Mouse (Mus musculus): Measurements from ENCODE around the gene Cacna1c. TPM values are rescaled to one million over a fixed set of nuclear protein-coding genes. Genes with fewer than 3 reads are reported as not detected.

The Cacna1c gene
- polyA plus RNA-seq, 1 experiment from 2014 or later: 0.30 TPM

DNA sequence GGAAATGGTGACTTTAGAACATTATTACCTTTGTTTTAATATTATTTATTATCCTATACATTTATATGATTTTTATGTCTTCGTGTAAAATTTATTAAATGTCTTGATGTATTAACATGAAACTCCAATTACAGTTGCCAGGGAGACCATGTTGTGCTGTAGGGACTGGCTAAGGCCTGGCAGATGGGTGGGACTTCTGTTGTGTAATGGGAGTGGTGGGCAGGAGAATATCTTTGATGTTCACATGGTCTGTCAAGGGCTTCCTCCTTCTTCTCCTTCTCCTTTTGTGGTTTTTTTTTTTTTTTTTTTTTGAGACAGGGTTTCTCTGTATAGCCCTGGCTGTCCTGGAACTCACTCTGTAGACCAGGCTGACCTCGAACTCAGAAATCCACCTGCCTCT lies 363.6 kb downstream of the Cacna1c start:
- Histone ChIP-seq H3K9me3 (replicated peaks; ENCODE audit: control insufficient read depth, low read length) (no peaks in the 10 kb centered on the region), H3K9ac (ENCODE audit: low read depth, low read length) (no peak overlapping the region), H3K4me1 (ENCODE audit: control insufficient read depth, low read depth, low read length) (peaks cover 17% of the 10 kb centered on the region), H3K36me3 (ENCODE audit: control insufficient read depth, insufficient read depth) (no peaks in the 10 kb centered on the region), H3K27ac (ENCODE audit: low read length) (no peak overlapping the region), H3K27me3 (ENCODE audit: control insufficient read depth, insufficient read depth, low read depth, low read length) (no peaks in the 10 kb centered on the region), H3K4me3 (ENCODE audit: low read depth, low read length) (no peak overlapping the region), H3K4me2 (ENCODE audit: low read depth, low read length) (no peak overlapping the region)
- peak; percentile 35; the same call in 1 of the 2 replicates for ATAC-seq (ENCODE audit: low read depth)
- 29% methylated on average over 2 of the region's 2 CpGs for WGBS (ENCODE audit: insufficient replicate concordance)

DNA sequence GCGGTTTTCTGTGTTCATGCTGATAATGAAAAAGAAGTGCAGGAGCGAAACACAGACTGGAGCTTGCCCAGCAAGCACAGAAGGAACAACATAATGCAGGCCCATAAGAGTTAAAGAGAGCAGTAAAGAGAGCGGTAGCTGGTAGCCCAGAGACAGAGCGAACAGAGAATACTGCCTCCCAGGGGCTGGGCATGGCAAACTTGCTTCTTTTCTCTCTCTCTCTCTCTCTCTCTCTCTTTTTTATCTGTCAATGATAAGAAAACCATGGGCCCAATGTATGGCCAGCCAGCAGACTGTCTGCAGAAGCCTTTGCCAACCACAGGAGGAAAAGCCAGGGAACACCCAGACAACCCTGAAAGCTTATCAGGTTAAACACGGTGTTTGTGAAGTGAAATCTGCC lies 365.4 kb downstream of the Cacna1c start:
- no peaks in the 10 kb centered on the region for H3K27me3 ChIP-seq (ENCODE audit: control insufficient read depth, insufficient read depth, low read depth, low read length)
- H3K4me2 ChIP-seq (ENCODE audit: low read depth, low read length): peak overlapping the region; percentile 10
- H3K9me3 ChIP-seq (replicated peaks; ENCODE audit: control insufficient read depth, low read length): no peaks in the 10 kb centered on the region
- WGBS (ENCODE audit: insufficient replicate concordance): 26% methylated on average over 5 of the region's 5 CpGs
- no peaks in the 10 kb centered on the region for H3K36me3 ChIP-seq (ENCODE audit: control insufficient read depth, insufficient read depth)
- H3K4me3 ChIP-seq (ENCODE audit: low read depth, low read length): no peak overlapping the region
- H3K4me1 ChIP-seq (ENCODE audit: control insufficient read depth, low read depth, low read length): peaks cover 14% of the 10 kb centered on the region
- H3K9ac ChIP-seq (ENCODE audit: low read depth, low read length): no peak overlapping the region
- no peak overlapping the region for H3K27ac ChIP-seq (ENCODE audit: low read length)
- ATAC-seq (ENCODE audit: low read depth): peak; percentile 78

DNA sequence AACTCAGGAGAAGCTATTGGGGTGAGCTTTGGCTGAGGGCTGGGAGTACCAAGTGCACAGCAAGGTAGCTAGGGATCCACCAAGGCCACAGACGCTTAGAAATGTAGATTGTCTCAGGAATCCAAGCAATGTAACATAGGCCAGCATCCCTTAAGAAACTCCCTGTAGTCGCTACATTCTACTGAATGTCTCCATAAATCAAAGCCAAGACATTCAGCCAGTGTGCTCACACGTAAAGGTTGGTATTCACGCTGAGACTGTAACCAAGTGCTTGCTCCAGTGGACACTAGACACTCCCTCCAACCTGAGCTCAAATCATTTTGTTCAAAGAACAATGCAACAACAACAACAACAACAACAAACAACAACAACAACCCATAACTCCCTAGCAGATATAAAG lies 368.0 kb downstream of the Cacna1c start:
- no peak overlapping the region for H3K27ac ChIP-seq (ENCODE audit: low read length)
- no peaks in the 10 kb centered on the region for H3K27me3 ChIP-seq (ENCODE audit: control insufficient read depth, insufficient read depth, low read depth, low read length)
- 77% methylated on average over 4 of the region's 4 CpGs for WGBS (ENCODE audit: insufficient replicate concordance)
- no peak overlapping the region for H3K9ac ChIP-seq (ENCODE audit: low read depth, low read length)
- no peaks in the 10 kb centered on the region for H3K9me3 ChIP-seq (replicated peaks; ENCODE audit: control insufficient read depth, low read length)
- H3K4me3 ChIP-seq (ENCODE audit: low read depth, low read length): no peak overlapping the region
- no peak overlapping the region for H3K4me2 ChIP-seq (ENCODE audit: low read depth, low read length)
- H3K36me3 ChIP-seq (ENCODE audit: control insufficient read depth, insufficient read depth): no peaks in the 10 kb centered on the region
- peaks cover 12% of the 10 kb centered on the region for H3K4me1 ChIP-seq (ENCODE audit: control insufficient read depth, low read depth, low read length)
- no peak for ATAC-seq (ENCODE audit: low read depth)

DNA sequence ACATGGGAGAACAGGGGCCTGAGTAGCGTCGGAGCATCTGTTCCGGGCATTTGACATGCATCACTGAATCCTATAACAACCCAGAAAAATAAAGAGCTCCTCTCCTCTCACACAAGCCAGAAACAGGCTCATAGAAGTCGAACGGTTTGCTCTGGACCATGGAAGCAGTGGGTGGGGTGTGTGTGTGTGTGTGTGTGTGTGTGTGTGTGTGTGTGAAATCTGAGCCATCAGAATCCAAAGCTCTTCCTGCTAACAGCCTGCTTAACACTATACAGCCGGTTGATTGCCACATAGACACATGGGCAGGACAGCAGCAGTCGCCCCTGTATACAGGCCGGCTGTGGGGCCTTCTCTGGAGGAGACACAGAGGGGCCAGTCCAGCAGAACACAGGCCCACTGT lies 368.7 kb downstream of the Cacna1c start:
- Histone ChIP-seq H3K4me3 (ENCODE audit: low read depth, low read length) (no peak overlapping the region), H3K4me1 (ENCODE audit: control insufficient read depth, low read depth, low read length) (peaks cover 11% of the 10 kb centered on the region), H3K4me2 (ENCODE audit: low read depth, low read length) (no peak overlapping the region), H3K27ac (ENCODE audit: low read length) (no peak overlapping the region), H3K9me3 (replicated peaks; ENCODE audit: control insufficient read depth, low read length) (no peaks in the 10 kb centered on the region), H3K36me3 (ENCODE audit: control insufficient read depth, insufficient read depth) (no peaks in the 10 kb centered on the region), H3K9ac (ENCODE audit: low read depth, low read length) (no peak overlapping the region), H3K27me3 (ENCODE audit: control insufficient read depth, insufficient read depth, low read depth, low read length) (no peaks in the 10 kb centered on the region)
- ATAC-seq (ENCODE audit: low read depth): no peak
- WGBS (ENCODE audit: insufficient replicate concordance): 81% methylated on average over 8 of the region's 8 CpGs

DNA sequence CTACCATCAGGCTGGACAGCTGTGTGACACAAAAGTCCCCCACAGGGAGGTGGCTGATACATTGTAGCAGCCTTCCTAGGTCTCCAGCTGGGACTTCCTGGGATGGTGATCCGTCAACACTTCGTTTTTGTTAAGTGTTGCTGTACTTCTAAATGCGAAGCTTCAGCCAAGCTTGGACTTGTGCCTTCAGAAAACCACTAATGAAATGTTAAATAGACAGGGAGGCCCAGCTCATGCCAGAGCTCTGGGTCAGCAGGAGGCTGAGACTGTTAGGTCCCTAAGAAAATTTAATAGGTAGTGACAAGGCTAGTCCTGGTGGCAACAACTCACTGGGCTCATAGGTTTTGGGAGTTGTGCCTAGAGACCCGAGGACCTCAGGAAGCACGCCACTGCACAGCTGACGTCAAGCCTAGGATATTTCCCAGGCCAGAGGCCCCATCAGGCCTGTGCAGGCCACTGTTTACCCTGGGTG lies 370.8 kb downstream of the Cacna1c start:
- no peak overlapping the region for H3K27ac ChIP-seq (ENCODE audit: low read length)
- no peaks in the 10 kb centered on the region for H3K9me3 ChIP-seq (replicated peaks; ENCODE audit: control insufficient read depth, low read length)
- H3K4me2 ChIP-seq (ENCODE audit: low read depth, low read length): no peak overlapping the region
- no peak overlapping the region for H3K9ac ChIP-seq (ENCODE audit: low read depth, low read length)
- no peaks in the 10 kb centered on the region for H3K4me1 ChIP-seq (ENCODE audit: control insufficient read depth, low read depth, low read length)
- no peak for ATAC-seq (ENCODE audit: low read depth)
- no peaks in the 10 kb centered on the region for H3K27me3 ChIP-seq (ENCODE audit: control insufficient read depth, insufficient read depth, low read depth, low read length)
- H3K36me3 ChIP-seq (ENCODE audit: control insufficient read depth, insufficient read depth): no peaks in the 10 kb centered on the region
- WGBS (ENCODE audit: insufficient replicate concordance): 66% methylated on average over 6 of the region's 6 CpGs
- H3K4me3 ChIP-seq (ENCODE audit: low read depth, low read length): no peak overlapping the region

DNA sequence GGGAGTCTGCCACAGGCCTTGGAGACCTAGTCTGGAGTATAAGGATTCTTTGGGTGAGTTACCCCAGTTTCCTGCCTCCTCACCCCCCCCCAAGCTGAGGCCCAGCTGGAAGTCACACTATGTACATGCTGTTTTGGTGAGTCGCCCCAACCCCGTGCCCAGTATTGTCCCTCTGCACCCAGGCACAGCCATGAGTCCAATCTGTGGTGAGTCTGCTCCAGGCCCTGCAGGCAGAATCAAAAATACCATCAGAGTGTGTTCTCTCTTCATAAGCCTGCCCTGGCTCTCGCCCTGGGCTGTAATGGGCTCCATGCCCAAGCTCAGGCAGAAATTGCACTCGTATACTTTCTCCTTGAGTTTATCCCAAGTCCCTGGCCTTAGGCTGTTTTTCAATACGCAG lies 374.7 kb downstream of the Cacna1c start:
- H3K9ac ChIP-seq (ENCODE audit: low read depth, low read length): no peak overlapping the region
- no peak overlapping the region for H3K4me3 ChIP-seq (ENCODE audit: low read depth, low read length)
- no peaks in the 10 kb centered on the region for H3K4me1 ChIP-seq (ENCODE audit: control insufficient read depth, low read depth, low read length)
- H3K4me2 ChIP-seq (ENCODE audit: low read depth, low read length): no peak overlapping the region
- no peaks in the 10 kb centered on the region for H3K27me3 ChIP-seq (ENCODE audit: control insufficient read depth, insufficient read depth, low read depth, low read length)
- ATAC-seq (ENCODE audit: low read depth): no peak
- H3K27ac ChIP-seq (ENCODE audit: low read length): no peak overlapping the region
- H3K36me3 ChIP-seq (ENCODE audit: control insufficient read depth, insufficient read depth): no peaks in the 10 kb centered on the region
- 72% methylated on average over 5 of the region's 5 CpGs for WGBS (ENCODE audit: insufficient replicate concordance)
- H3K9me3 ChIP-seq (replicated peaks; ENCODE audit: control insufficient read depth, low read length): no peaks in the 10 kb centered on the region

DNA sequence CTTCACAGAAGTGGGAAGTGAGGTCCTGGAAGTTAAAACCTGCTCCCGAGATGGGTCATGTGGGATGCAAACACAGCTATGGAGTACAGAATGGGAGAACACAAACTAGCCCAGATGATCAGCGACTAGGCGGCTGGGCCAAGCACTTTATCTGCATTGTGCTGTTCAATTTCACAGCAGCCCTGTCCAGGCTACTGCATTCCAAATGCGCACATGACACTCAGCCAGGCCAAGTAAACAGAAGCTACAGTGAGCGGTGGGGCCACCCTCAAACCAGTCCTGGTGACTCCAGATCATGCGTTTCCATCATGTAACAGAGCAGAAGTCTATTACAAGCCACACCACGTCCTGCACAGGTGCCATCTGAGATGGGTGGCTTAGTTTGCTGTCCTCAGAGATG lies 376.6 kb downstream of the Cacna1c start:
- Histone ChIP-seq H3K4me1 (ENCODE audit: control insufficient read depth, low read depth, low read length) (no peaks in the 10 kb centered on the region), H3K27me3 (ENCODE audit: control insufficient read depth, insufficient read depth, low read depth, low read length) (no peaks in the 10 kb centered on the region), H3K9ac (ENCODE audit: low read depth, low read length) (no peak overlapping the region), H3K36me3 (ENCODE audit: control insufficient read depth, insufficient read depth) (no peaks in the 10 kb centered on the region), H3K27ac (ENCODE audit: low read length) (no peak overlapping the region), H3K9me3 (replicated peaks; ENCODE audit: control insufficient read depth, low read length) (no peaks in the 10 kb centered on the region), H3K4me3 (ENCODE audit: low read depth, low read length) (no peak overlapping the region), H3K4me2 (ENCODE audit: low read depth, low read length) (no peak overlapping the region)
- 64% methylated on average over 7 of the region's 7 CpGs for WGBS (ENCODE audit: insufficient replicate concordance)
- ATAC-seq (ENCODE audit: low read depth): no peak

DNA sequence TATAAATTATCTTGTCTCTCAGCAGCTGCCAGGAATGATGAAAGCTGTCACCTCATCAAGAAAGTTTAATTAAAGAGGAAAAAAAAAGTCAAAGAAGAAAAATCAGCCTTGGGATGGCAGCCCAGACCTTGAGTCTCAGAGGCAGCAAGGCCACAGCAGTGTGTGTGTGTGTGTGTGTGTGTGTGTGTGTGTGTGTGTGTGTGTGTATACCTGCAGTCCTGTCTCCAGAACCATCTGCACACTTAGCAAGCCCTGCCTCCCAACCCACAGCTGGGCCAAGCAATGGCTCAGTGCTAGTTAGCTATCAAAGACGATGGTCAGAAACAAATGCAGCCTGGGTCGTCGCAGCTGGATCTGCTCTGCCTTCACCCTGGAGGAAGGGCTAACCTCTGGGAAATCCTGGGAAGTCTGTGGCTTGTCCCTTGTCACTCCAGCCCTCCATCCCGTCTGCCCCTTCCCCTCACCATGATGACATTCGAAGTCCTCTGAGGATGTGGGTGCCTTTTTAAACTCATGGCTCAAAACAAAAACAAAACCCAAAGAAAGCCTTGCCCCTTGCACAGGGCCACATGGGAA lies 378.2 kb downstream of the Cacna1c start:
- Histone ChIP-seq H3K27me3 (ENCODE audit: control insufficient read depth, insufficient read depth, low read depth, low read length) (no peaks in the 10 kb centered on the region), H3K9ac (ENCODE audit: low read depth, low read length) (no peak overlapping the region), H3K4me2 (ENCODE audit: low read depth, low read length) (no peak overlapping the region), H3K27ac (ENCODE audit: low read length) (no peak overlapping the region), H3K4me3 (ENCODE audit: low read depth, low read length) (no peak overlapping the region), H3K4me1 (ENCODE audit: control insufficient read depth, low read depth, low read length) (no peaks in the 10 kb centered on the region), H3K36me3 (ENCODE audit: control insufficient read depth, insufficient read depth) (no peaks in the 10 kb centered on the region), H3K9me3 (replicated peaks; ENCODE audit: control insufficient read depth, low read length) (no peaks in the 10 kb centered on the region)
- 53% methylated on average over 5 of the region's 5 CpGs for WGBS (ENCODE audit: insufficient replicate concordance)
- no peak for ATAC-seq (ENCODE audit: low read depth)

DNA sequence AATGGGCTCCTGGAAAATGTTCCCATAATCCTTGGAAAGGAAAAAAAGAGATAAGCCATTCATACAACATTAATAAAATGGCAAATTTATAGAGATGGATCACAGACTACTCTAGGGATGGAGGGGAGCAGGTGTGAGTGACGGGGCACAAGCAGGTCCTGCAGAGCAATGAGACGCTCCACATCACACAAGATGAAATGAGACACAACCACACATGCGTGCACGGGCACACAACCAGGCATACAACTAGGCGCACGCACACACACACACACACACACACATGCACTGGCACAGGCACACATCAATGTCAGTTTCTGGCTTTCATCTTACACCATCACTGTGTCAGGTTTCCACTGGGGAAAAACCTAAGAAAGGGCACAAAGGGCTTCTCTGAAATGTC lies 380.0 kb downstream of the Cacna1c start:
- H3K9ac ChIP-seq (ENCODE audit: low read depth, low read length): no peak overlapping the region
- no peaks in the 10 kb centered on the region for H3K27me3 ChIP-seq (ENCODE audit: control insufficient read depth, insufficient read depth, low read depth, low read length)
- WGBS (ENCODE audit: insufficient replicate concordance): 73% methylated on average over 6 of the region's 6 CpGs
- no peak overlapping the region for H3K4me3 ChIP-seq (ENCODE audit: low read depth, low read length)
- H3K27ac ChIP-seq (ENCODE audit: low read length): no peak overlapping the region
- no peaks in the 10 kb centered on the region for H3K9me3 ChIP-seq (replicated peaks; ENCODE audit: control insufficient read depth, low read length)
- no peaks in the 10 kb centered on the region for H3K36me3 ChIP-seq (ENCODE audit: control insufficient read depth, insufficient read depth)
- H3K4me2 ChIP-seq (ENCODE audit: low read depth, low read length): no peak overlapping the region
- H3K4me1 ChIP-seq (ENCODE audit: control insufficient read depth, low read depth, low read length): no peaks in the 10 kb centered on the region
- no peak for ATAC-seq (ENCODE audit: low read depth)

All from liver, embryonic 16.5 days (tissue).